Mouse (Mus musculus) spleen, adult 2 months (tissue): Measurements from ENCODE around the gene Egfr. TPM values are rescaled to one million over a fixed set of nuclear protein-coding genes. Genes with fewer than 3 reads are reported as not detected.
A peak's percentile ranks its signal among the peaks of the same experiment; 100 is the strongest.

Experiments
- DNase-seq, 2 experiments: peaks; one replicate each; pipeline versions ENCODE4 v3.0.0 to v3.0.0-alpha.2; 2012 to 2021; ENCODE audit warnings: low spot score in 2 of 2, low read depth in 1 of 2
- H3K27ac ChIP-seq: fragments of 200-500 bp; 2 replicates; pipeline ENCODE4 v1.5.1; 2012; ENCODE audit warnings: low read length, inconsistent platforms; ENCODE audit not compliant: insufficient read depth
- H3K27me3 ChIP-seq: fragments of 200-500 bp; 2 replicates; pipeline ENCODE4 v1.6.1; 2012; ENCODE audit warnings: mild to moderate bottlenecking, moderate library complexity, low read length, inconsistent platforms; ENCODE audit not compliant: control insufficient read depth, insufficient read depth
- H3K36me3 ChIP-seq: fragments of 200-500 bp; 2 replicates; pipeline ENCODE4 v1.6.1; 2012; ENCODE audit warnings: mild to moderate bottlenecking, low read length, inconsistent platforms; ENCODE audit not compliant: control insufficient read depth, insufficient read depth
- H3K4me1 ChIP-seq: fragments of 200-500 bp; 2 replicates; pipeline ENCODE4 v1.6.1; 2011; ENCODE audit warnings: inconsistent platforms; ENCODE audit not compliant: control insufficient read depth, insufficient read depth, insufficient read length
- H3K4me3 ChIP-seq: fragments of 200-500 bp; 2 replicates; pipeline ENCODE4 v1.5.1; 2011; ENCODE audit warnings: mild to moderate bottlenecking, inconsistent platforms; ENCODE audit not compliant: insufficient read depth, insufficient read length; ENCODE audit errors: extremely low read depth
- CTCF ChIP-seq: fragments of 200-500 bp; IDR thresholded peaks from 2 replicates; pipeline ENCODE4 v1.5.1; 2011; ENCODE audit warnings: mild to moderate bottlenecking, inconsistent platforms; ENCODE audit not compliant: insufficient read depth, insufficient read length, insufficient replicate concordance; ENCODE audit errors: extremely low read depth
- POLR2A ChIP-seq: fragments of 200-500 bp; IDR thresholded peaks from 2 replicates; pipeline ENCODE4 v1.6.1; 2011; ENCODE audit warnings: low read depth, low read length, inconsistent platforms
- WGBS: fragments of 180-500 bp; shearing (Covaris S2); methylation state at CpG from one replicate; pipeline ENCODE4 v1.1.7; 2018; 5-methylcytosine and 5-hydroxymethylcytosine counted together
- polyA plus RNA-seq: library from polyadenylated mRNA; depleted of rRNA; stranded (reverse); fragments of >200 nt; gene quantifications from 2 replicates; pipeline ENCODE4 v1.2.3, GENCODE M21; 2012; rRNA removed

The Egfr gene
- 2.2 and 8.5 TPM in 2 replicates for polyA plus RNA-seq

DNA sequence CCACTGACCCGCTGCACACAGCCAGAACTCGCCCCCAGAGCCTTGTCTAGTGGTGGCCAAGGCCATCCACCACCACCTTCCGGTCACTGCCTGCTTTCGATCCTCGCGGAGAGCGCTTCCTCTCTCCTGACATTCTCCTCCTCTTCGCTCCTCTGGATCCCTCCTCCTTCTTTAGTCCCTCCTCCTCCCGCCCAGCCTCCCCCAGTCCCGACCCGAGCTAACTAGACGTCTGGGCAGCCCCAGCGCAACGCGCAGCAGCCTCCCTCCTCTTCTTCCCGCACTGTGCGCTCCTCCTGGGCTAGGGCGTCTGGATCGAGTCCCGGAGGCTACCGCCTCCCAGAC, at the start of gene Egfr:
Egfr (plus strand) TSS at position 197 of the 342 bp plus-strand sequence.
- DNase-seq: no peak
- TF ChIP-seq CTCF (no peak), POLR2A (no peak)
- 7% methylated on average over 21 of the region's 21 CpGs for WGBS
- H3K27ac ChIP-seq: no peak within 1 kb of the TSS
- peaks cover 7% of the 10 kb centered on the region for H3K4me1 ChIP-seq
- H3K4me3 ChIP-seq: peak within 1 kb of the TSS; percentile 48
- H3K27me3 ChIP-seq: peaks cover 12% of the 10 kb centered on the region
- no peaks in the 10 kb centered on the region for H3K36me3 ChIP-seq

- 88% methylated on average over 3 of the region's 3 CpGs for WGBS
- DNase-seq: no peak
- Histone ChIP-seq H3K27me3 (no peaks in the 10 kb centered on the region), H3K36me3 (no peaks in the 10 kb centered on the region), H3K4me3 (no peak overlapping the region), H3K4me1 (no peaks in the 10 kb centered on the region), H3K27ac (no peak overlapping the region)
- TF ChIP-seq CTCF (no peak), POLR2A (no peak)
These were observed 48.8 kb upstream of the Egfr start for GRCm38 (mm10) chr11:16703221-16703620.

- TF ChIP-seq POLR2A: no peak
- TF ChIP-seq CTCF: no peak
- Histone ChIP-seq H3K27ac (no peak overlapping the region), H3K4me3 (no peak overlapping the region), H3K4me1 (0 out of 2 replicates have a peak, but pooled peaks cover 2% of the 10 kb centered on the region), H3K36me3 (no peaks in the 10 kb centered on the region), H3K27me3 (no peaks in the 10 kb centered on the region)
- WGBS: 50% methylated on average over 1 of the region's 1 CpGs
- DNase-seq: no peak
These were observed 16.8 kb upstream of the Egfr start for GRCm38 (mm10) chr11:16735083-16735644.

DNA sequence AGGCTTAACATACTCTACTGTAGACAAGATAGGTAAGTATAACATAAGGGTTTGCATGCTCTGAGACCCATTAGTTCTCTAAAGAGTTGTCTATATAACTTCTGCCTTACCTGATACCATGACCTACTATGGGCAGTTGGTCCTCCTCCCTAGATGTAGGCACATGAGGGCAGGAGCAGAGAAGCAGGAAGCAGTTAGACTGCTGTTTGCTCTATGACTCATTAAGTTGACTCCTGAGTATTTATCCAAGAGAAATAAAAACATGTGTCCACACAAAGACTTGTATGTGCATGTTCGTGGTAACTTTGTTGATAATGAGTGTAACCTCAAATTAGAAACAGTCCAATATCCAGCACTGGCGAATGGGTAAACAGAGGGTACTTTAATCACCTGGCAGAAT, 14.7 kb upstream of the Egfr start:
- Histone ChIP-seq H3K4me3 (no peak overlapping the region), H3K27ac (no peak overlapping the region), H3K4me1 (0 out of 2 replicates have a peak, but pooled peaks cover 2% of the 10 kb centered on the region), H3K27me3 (no peaks in the 10 kb centered on the region), H3K36me3 (no peaks in the 10 kb centered on the region)
- no peak for DNase-seq
- no peak for TF ChIP-seq CTCF
- TF ChIP-seq POLR2A: no peak
- 74% methylated on average over 2 of the region's 2 CpGs for WGBS

DNA sequence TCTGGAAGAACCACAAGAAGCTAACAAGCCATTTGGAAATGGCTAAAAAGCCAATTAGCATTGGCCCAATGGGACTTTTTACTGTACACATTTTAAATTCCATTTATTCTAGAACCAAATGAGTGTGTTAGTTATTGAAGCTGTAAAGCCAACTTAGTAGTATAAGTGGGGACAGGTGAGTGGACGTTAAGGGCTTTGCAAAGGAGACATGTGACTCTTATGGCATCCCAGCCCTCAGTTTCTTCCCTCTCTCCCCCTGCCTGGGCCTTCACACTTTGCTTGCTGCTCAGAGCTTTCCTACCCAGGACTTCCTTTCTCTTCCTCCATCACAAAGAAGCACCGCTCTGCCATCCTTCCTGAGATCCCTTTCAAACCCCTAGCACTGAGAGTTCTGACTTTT, 13.3 kb upstream of the Egfr start:
- DNase-seq: no peak
- 83% methylated on average over 2 of the region's 2 CpGs for WGBS
- TF ChIP-seq POLR2A (no peak), CTCF (no peak)
- no peaks in the 10 kb centered on the region for H3K27me3 ChIP-seq
- H3K4me1 ChIP-seq: 0 out of 2 replicates have a peak, but pooled peaks cover 2% of the 10 kb centered on the region
- no peak overlapping the region for H3K27ac ChIP-seq
- no peaks in the 10 kb centered on the region for H3K36me3 ChIP-seq
- H3K4me3 ChIP-seq: no peak overlapping the region

DNA sequence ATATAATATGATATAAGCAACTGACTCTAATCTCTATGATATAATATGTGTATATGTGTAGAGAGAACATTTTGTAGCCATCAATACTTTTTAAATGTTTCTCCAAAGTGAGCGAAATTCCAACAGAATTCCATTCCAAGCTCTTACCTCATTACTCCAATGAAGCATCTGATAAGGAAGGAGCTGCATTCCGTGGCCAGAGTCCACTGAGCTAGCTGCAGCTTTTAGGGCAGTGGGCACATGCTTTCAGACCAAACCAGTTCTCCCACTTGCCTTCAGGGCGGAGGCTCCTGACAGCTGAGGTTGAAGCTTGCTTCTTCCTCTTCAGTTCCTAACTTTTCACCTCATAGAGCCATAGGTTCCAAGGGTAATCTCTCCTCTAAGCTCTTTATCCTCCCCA, 12.8 kb upstream of the Egfr start:
- no peaks in the 10 kb centered on the region for H3K27me3 ChIP-seq
- H3K4me1 ChIP-seq: 0 out of 2 replicates have a peak, but pooled peaks cover 2% of the 10 kb centered on the region
- H3K27ac ChIP-seq: no peak overlapping the region
- no peak for DNase-seq
- H3K36me3 ChIP-seq: no peaks in the 10 kb centered on the region
- TF ChIP-seq CTCF (no peak), POLR2A (no peak)
- 85% methylated on average over 3 of the region's 3 CpGs for WGBS
- H3K4me3 ChIP-seq: no peak overlapping the region
